Mouse (Mus musculus) liver, embryonic 12.5 days (tissue): ENCODE measurements around the gene Hoxd9. TPM values are rescaled to one million over a fixed set of nuclear protein-coding genes. Genes with fewer than 3 reads are reported as not detected.

Source experiments
- ATAC-seq: fragments of 200-750 bp; cut with Nextera tagmentation; 2 replicates; pipeline ENCODE4 v1.8.0; 2017; ENCODE audit warnings: moderate number of reproducible peaks, mild to moderate bottlenecking, moderate library complexity
- H3K27ac ChIP-seq: fragments of 300-500 bp; sonication (generic); 2 replicates; pipeline ENCODE4 v1.5.1; 2016; ENCODE audit warnings: mild to moderate bottlenecking
- H3K27me3 ChIP-seq: fragments of 300-500 bp; sonication (generic); replicated peaks from 2 replicates; pipeline ENCODE4 v1.6.1; 2016; ENCODE audit warnings: mild to moderate bottlenecking, moderate library complexity
- H3K36me3 ChIP-seq: fragments of 300-500 bp; sonication (generic); 2 replicates; pipeline ENCODE4 v1.6.1; 2016; ENCODE audit warnings: mild to moderate bottlenecking, moderate library complexity
- H3K4me1 ChIP-seq: fragments of 300-500 bp; sonication (generic); 2 replicates; pipeline ENCODE4 v1.6.1; 2016
- H3K4me2 ChIP-seq: fragments of 300-500 bp; sonication (generic); 2 replicates; pipeline ENCODE4 v1.6.1; 2016; ENCODE audit warnings: mild to moderate bottlenecking, moderate library complexity
- H3K4me3 ChIP-seq: fragments of 300-500 bp; sonication (generic); 2 replicates; pipeline ENCODE4 v1.5.1; 2016; ENCODE audit warnings: mild to moderate bottlenecking, moderate library complexity
- H3K9ac ChIP-seq: fragments of 300-500 bp; sonication (generic); 2 replicates; pipeline ENCODE4 v1.6.1; 2016; ENCODE audit warnings: mild to moderate bottlenecking, moderate library complexity
- H3K9me3 ChIP-seq: fragments of 300-500 bp; sonication (generic); replicated peaks from 2 replicates; pipeline ENCODE4 v1.6.1; 2016; ENCODE audit warnings: mild to moderate bottlenecking, moderate library complexity
- WGBS: fragments of 180-500 bp; shearing (Covaris S2); methylation state at CpG from one replicate; pipeline ENCODE4 v1.1.7; 2016; ENCODE audit not compliant: insufficient replicate concordance; 5-methylcytosine and 5-hydroxymethylcytosine counted together
- microRNA counts: library from miRNA; unstranded; fragments of <30 nt; microRNA quantifications from one replicate; lab custom pipeline; 2017
- microRNA-seq: library from miRNA; unstranded; fragments of <30 nt; microRNA quantifications from one replicate; pipeline ENCODE4, GENCODE M21; 2017
- polyA plus RNA-seq: library from polyadenylated mRNA; unstranded; fragments of >200 nt; fragmentation: Nextera tagmentation; extraction: Ambion mirVana; gene quantifications from 2 replicates; pipeline ENCODE4 v1.2.1, GENCODE M21; 2016

Gene Hoxd9
- polyA plus RNA-seq, 1 experiment from 2014 or later: 0.06 TPM

DNA sequence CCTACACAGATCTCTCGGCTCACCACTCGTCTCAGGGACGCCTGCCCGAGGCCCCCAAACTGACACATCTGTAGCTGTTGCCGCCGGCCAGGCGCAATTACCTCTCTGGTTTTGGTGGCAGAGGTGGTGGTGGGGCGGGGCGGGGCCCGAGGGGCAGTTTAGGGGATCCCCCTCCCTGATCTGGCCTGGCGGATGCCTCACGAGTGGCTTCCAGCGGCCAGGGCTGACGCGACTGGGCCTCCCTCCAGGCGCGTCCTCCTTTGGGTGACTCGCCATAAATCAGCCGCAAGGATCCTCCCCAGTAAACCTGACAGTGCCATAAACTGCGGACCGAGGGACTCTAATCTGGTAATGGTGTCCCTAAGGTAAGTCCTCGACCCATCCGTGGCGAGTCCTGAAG is 49.5 kb downstream of the Hoxd9 start:
- H3K36me3 ChIP-seq: no peaks in the 10 kb centered on the region
- no peak overlapping the region for H3K4me2 ChIP-seq

DNA sequence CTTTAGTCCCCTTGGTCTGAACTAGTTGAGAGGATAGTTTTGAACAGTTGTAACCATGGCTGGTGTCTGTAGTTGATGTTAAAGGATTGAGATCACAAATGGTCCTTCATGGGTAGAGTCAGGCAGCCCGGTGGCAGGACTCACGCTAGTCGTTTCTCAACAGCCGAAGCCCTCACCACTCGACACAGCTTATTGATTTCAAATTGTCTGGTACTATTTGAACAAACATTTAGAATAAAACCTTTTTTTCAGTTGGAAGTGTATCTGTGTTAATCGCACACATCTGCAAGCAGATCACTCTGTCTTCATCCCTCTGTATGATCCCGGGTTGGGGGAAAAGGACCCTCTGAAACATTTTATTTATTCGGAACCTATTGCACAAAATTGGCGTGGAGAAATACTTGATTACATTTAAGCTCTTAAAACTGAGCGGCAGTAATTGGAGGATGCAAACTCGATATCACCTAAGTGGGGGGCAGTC is 50.2 kb downstream of the Hoxd9 start:
- ATAC-seq: no peak
- H3K9me3 ChIP-seq: no peaks in the 10 kb centered on the region
- WGBS: 22% methylated on average over 11 of the region's 11 CpGs
- H3K9ac ChIP-seq: no peak overlapping the region
- H3K4me2 ChIP-seq: no peak overlapping the region
- no peaks in the 10 kb centered on the region for H3K36me3 ChIP-seq
- no peak overlapping the region for H3K4me3 ChIP-seq
- H3K27ac ChIP-seq: no peak overlapping the region
- peaks cover 98% of the 10 kb centered on the region for H3K27me3 ChIP-seq
- H3K4me1 ChIP-seq: 0 out of 2 replicates have a peak, but pooled peaks cover 12% of the 10 kb centered on the region

More for the DNA sequence above, 49.5 kb downstream of the Hoxd9 start:
- Histone ChIP-seq H3K9ac (no peak overlapping the region), H3K4me1 (0 out of 2 replicates have a peak, but pooled peaks cover 12% of the 10 kb centered on the region), H3K4me3 (no peak overlapping the region), H3K27ac (no peak overlapping the region), H3K9me3 (no peaks in the 10 kb centered on the region), H3K27me3 (peaks cover 97% of the 10 kb centered on the region)
- 7% methylated on average over 24 of the region's 24 CpGs for WGBS
- no peak for ATAC-seq

DNA sequence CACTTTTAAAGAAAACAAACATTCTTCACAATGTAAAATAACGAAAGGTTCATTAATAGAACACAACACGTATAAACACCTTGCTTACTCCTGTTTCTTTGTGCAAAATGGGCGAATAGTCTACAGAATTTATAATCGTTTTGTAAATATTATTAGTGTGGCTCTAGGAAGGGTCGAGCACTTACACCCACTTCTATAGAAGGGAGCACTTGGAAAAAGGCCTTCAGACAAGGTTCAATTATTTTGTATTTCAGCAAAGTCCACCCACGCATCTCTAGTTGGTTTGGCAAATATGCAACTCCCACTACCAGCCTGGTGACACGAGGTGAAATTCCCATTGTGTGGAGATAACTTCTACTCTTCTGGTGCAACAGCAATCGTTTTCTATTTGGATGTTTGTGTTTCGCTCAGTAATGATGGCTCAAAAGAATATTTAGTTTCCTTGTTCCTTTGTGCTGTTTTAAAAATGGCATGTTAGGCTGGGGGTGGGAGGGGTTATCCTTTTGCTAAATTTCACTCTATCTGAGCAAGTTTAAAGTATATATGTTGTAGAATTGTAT is 51.0 kb downstream of the Hoxd9 start:
- H3K9me3 ChIP-seq: no peaks in the 10 kb centered on the region
- no peak overlapping the region for H3K9ac ChIP-seq
- no peak overlapping the region for H3K4me2 ChIP-seq
- H3K4me1 ChIP-seq: 0 out of 2 replicates have a peak, but pooled peaks cover 12% of the 10 kb centered on the region
- H3K27me3 ChIP-seq: peaks cover 100% of the 10 kb centered on the region
- no peaks in the 10 kb centered on the region for H3K36me3 ChIP-seq
- H3K27ac ChIP-seq: no peak overlapping the region
- no peak for ATAC-seq
- H3K4me3 ChIP-seq: no peak overlapping the region
- WGBS: 15% methylated on average over 9 of the region's 9 CpGs

DNA sequence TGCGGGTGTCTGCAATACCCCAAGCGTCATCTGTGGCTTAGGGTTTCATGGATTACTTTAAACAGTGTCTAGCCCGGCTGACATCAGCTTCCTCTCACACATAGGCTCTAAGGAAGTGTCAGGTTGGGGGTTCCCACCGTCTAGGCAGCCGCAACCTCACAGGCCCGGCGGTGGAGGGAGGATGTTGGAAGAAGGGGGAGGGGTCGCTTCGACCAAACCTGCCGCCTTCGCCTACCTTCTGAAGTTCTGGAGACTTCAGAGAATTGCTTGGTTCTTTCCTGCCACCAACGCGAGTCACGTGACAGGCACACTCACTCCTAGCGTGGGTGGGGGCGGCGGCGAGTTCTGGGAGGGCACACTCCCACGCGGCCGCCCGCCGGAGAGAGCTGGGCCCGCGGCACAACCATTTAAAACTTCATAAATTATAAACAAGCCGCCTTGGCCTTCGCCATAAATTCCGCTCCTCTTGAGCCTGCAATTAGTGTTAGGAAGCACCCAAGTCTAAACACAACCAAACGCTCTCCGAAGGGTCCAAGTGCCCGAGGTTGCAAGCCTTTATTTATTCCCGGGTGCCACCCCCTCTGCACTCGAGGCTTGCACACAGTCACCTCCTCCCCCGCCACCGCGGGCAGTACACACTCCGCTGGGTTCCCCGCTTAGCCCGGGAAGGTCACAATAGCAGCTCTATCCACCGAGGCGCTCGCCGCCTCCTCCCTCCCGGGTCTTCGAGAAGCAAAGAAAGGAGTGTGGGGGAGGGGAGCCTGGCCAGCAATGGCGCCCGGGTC is 52.0 kb downstream of the Hoxd9 start:
- H3K27me3 ChIP-seq: peaks cover 100% of the 10 kb centered on the region
- 0 out of 2 replicates have a peak, but pooled peaks cover 12% of the 10 kb centered on the region for H3K4me1 ChIP-seq
- no peaks in the 10 kb centered on the region for H3K36me3 ChIP-seq
- WGBS: 1% methylated on average over 47 of the region's 47 CpGs
- H3K9ac ChIP-seq: no peak overlapping the region
- peak overlapping the region; percentile 12 for H3K4me3 ChIP-seq
- H3K9me3 ChIP-seq: no peaks in the 10 kb centered on the region
- H3K4me2 ChIP-seq: peak overlapping the region; percentile 45
- no peak for ATAC-seq
- H3K27ac ChIP-seq: no peak overlapping the region

MicroRNAs encoded within 50 kb of the gene (microRNA counts, 519-probe panel; counts per million panel counts)
- microRNA mmu-miR-10b (lab: Ali Mortazavi, UCI): 582 counts per million, percentile 70 among the panel's probes with 10 or more counts

Small RNAs within 50 kb of the gene (microRNA-seq; reads per million reads assigned to microRNA genes)
- gene Gm44463 (not detected), gene Mir10b (2,348 reads per million, percentile 81 among the genes with 10 or more reads in this experiment)

Other genes with a start within 250 kb of the Hoxd9 start
- 24.9 and 26.6 TPM in 2 replicates for gene Lnpk, start 118.3 kb upstream of the Hoxd9 start, polyA plus RNA-seq
- not detected in 2 replicates for gene Evx2, start 38.2 kb upstream of the Hoxd9 start, polyA plus RNA-seq
- gene Hoxd13, start 29.4 kb upstream of the Hoxd9 start, polyA plus RNA-seq: 0.10 TPM in 1 of 2 replicates, not detected in the other
- not detected in 2 replicates for gene Hoxd12, start 22.7 kb upstream of the Hoxd9 start, polyA plus RNA-seq
- not detected in 2 replicates for gene Hoxd11, start 18.2 kb upstream of the Hoxd9 start, polyA plus RNA-seq
- not detected in 2 replicates for gene Hoxd10, start 5.8 kb upstream of the Hoxd9 start, polyA plus RNA-seq
- 0.11 and 0.14 TPM in 2 replicates for gene Hoxd8, start 6.9 kb downstream of the Hoxd9 start, polyA plus RNA-seq
- 0.18 and 0.30 TPM in 2 replicates for gene Hoxd3, start 14.2 kb downstream of the Hoxd9 start, polyA plus RNA-seq
- gene Hoxd4, start 14.2 kb downstream of the Hoxd9 start, polyA plus RNA-seq: not detected in 2 replicates
- not detected in 2 replicates for gene Gm28230, start 29.0 kb downstream of the Hoxd9 start, polyA plus RNA-seq
- 0.07 TPM in 1 of 2 replicates, not detected in the other for gene Hoxd1, start 65.3 kb downstream of the Hoxd9 start, polyA plus RNA-seq
- 79.6 and 81.5 TPM in 2 replicates for gene Mtx2, start 128.1 kb downstream of the Hoxd9 start, polyA plus RNA-seq